Mouse (Mus musculus) testis, postnatal 14 days (tissue): ENCODE data around the gene Ilf2.

Experiments used
- DNase-seq: peaks from one replicate; pipeline ENCODE4 v3.0.0; 2021; ENCODE audit warnings: low spot score

Ilf2 gene

DNA sequence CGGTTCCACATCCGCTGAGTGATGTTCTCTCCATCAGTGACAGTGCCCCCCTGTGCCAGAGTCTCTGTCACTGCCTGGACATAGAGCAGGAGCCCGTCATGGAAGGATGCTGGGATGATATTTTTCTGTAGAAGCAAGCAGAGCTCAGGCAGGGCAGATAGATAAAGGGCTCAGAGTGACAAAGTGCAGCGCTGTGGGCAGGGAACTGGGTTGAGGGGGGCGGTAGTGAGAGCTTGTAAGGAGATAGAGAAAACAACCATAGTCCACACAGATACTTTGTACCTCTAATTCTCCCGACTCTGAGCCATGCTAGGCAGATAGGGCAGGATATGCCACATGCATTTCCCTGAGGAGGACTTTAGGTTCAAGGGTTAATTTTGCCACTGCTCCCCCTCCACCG lies 13.3 kb upstream of the Ilf2 start:
- DNase-seq, result no peak

DNA sequence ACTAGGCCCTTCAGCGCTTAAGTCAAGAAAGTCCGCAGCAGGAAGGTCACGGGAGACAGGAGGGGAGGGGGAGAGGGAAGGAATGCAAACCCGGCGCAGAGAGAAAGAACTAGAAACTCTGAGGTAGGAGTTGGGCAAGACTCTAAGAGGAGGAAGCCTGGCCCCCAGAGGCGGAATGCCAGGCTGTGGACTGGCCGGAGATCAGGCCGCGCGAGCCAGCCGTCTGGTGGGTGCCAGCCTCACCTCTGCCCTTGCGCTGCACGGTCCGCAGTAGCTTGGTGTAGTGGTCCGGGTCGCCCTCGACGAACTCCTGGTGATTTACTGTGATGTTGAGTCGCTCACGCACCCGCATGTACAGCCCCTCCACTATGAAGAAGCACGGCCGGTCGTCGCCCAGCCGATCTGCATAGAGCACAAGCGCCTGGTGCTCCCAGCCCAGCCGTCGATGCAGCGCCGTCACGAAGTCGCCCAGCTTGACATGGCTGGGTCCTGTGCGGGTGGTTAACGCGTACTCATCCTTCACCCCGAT lies 11.3 kb upstream of the Ilf2 start:
- DNase-seq, result no peak

DNA sequence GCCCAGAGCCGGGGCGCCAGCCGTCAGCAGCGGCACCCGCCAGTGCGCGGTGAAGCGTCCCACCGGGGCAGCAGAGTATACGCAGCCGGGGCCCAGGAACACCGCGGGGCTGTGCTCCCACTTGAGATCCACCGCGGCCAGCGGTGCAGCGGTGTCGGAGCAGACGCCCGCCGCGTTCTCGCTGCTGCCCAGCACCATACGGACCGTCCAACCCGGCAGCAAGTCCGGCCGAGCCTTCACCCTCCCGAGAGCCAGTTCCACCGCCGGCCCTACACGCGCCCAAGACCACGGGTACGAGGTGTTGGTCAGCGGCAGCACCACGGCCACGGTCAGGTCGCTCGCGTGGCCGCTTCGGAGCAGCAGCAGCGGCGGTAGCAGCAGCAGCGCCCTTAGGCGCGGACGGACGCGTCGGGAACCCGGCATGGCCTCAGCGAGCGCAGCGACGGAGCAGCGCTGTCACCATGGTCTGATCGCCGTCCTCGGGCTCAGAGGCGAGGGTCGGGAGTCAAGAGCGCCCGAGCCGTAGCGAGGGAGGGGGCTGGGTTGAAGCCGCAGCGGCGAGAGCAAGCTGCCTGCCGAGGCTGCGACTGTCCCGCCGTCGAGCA lies 10.7 kb upstream of the Ilf2 start:
- no peak for DNase-seq

DNA sequence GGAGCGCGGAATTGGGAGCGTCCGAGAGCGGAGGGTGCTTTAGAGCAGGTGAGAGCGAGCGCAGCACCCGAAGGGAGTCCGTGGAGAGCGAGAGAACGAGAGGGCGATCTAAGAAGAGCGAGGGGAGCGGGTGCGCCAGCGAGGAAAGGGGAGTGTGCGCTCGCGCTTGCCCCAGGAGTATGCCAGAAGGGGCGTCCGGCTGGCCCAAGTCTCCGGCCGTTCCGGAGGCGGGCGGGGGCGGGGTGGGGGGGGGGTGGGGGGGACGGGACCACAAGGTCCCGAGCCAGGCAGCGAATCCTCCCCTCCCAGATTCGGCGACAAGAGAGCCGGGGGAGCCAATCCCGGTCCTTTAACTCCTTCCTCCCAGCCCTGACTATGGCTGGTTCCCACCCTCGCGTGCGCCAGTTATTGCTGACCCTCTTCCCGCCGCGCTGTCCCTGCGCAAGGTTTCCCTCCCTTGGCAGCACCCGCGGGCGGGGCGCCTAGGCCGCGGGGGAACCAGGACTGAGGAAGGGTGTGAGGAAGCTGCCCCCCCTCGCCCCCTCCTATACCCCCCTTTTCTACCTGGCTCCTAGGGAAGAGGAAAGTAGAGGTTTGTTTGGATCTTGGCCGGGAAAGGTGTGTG lies 10.1 kb upstream of the Ilf2 start, which contains the start of gene Npr1:
TSS of gene Npr1 (minus strand) at position 181 of the 625 bp plus-strand sequence.
- DNase-seq, result peak; percentile 72

DNA sequence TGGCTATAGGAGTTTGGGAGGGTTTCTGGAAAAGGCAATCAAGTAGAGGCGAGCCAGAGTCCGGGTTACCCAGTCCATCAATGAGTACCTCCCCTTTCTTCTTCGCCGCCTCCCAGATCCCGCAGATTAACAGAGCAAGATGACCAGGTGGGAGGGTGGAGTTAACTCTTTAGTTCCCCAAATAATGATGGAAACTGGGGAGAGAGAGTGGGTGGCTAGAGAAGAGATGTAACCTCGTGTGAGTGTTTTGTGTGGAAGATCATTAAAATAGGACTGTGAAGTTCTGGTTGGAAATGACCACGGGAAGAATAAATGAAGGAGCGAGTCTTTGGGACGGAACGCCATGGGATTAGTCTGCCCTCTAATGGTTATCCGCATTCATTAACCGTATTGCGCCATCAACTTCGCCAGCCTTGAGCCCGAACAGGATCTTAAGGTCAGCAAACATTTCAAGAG lies 9.6 kb upstream of the Ilf2 start:
- peak; percentile 55 for DNase-seq

DNA sequence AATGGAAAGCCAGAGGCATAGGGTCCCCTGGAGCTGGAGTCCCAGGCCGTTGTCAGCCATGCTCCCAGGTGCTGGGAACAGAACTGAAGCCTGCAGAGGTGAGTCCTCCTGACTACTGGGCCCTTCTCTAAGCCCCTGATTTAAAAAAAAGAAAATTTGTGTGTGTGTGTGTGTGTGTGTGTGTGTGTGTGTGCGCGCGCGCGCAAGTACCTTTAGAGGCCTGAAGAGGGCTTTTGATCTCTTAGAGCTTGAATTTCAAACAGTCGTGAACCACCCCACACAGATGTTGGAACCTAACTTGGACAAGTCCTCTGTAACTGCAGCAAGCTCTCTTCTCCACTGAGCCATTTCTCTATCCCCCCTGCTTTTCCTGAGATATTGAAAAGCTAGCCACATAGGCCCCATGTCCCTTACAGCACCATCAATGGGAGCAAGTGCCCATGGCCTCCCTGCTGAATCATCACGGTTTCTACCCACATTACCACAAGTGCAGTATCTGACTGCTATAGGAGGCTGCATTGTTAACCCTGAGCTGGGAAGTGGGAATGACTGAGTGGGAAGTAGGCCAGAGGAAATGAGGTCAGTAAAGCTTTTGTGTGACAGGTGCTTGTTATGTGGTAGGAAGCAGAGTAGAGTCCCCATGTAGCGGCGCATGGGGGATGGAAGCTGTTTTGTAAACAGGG lies 8.2 kb upstream of the Ilf2 start:
- no peak for DNase-seq

DNA sequence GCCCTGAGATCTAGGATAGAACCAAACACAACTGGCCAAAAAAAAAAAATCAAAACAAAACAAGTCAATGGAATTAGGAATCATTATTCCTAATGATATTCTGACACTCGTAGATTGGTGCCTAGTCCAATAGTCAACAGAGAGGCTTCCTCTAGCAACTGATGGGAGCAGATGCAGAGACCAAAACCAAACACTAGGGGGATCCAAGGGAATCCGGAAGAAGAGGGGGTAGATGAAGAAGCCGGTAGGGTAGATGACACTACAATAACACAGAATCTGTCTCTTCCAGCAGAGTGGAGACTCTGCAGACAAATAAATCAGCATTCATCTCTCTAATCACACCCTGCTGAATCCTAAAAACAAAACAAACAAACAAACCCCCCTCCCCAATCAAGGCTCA lies 3.7 kb upstream of the Ilf2 start:
- DNase-seq, result no peak

DNA sequence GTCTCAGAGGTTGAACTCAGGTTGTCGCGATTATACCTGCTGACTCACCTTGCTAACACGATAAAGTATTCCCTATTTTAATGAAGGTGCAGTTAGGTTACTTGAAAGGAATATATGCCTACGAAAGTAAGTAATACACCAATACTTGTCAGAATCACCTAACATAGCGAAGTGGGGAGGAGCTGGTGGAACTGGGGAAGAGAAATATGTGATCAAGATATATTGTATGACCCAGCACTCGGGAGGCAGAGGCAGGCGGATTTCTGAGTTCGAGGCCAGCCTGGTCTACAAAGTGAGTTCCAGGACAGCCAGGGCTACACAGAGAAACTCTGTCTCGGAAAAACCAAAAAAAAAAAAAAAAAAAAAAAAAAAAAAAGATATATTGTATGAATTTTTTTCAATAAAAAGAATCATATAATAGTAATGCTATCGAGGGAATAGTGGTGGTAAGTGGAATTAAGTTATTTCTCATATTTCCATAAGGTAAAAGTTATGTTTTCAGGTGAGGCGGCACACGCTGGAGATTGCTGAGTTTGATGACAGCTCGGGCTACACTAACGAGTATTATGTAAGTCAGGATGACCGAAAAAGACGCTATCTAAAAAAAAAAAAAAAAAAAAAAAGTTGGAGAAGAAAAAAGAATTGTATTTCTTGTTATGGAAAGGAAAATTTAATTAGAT lies 635 bp upstream of the Ilf2 start:
- no peak for DNase-seq

DNA sequence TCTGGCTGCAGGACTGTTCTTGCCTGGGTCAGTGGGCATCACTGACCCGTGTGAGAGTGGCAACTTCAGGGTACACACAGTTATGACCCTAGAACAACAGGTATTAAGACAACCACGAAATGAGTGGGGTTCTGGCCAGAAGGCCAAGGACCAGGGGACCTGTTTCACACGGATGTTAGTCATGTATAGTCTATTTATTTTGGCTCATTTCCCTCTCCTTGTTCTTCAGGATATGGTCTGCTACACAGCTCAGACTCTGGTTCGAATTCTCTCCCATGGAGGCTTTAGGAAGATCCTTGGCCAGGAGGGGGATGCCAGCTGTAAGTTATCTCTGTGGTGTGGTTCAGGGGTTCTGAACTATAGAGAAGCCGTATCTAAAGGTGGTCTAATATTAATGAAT lies 11.1 kb downstream of the Ilf2 start:
- no peak for DNase-seq

DNA sequence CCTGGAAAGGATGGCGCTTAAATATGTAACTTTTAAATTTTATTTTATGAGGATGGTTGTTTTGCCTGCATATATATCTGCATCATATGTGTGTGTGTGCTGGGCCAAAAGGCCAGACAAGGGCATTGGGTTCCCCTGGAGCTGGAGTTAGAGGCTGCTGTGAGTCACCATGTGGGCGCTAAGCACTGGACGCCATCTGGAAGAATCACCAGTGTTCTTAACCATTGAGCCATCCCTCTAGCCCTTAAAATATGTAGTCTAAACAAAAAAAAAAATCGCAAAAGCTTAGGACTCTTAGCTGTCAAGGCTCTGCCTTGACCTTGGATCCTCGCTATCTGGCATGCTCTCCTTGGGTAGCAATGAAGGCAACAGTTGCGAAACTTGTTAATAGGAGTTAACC lies 12.7 kb downstream of the Ilf2 start:
- no peak for DNase-seq

DNA sequence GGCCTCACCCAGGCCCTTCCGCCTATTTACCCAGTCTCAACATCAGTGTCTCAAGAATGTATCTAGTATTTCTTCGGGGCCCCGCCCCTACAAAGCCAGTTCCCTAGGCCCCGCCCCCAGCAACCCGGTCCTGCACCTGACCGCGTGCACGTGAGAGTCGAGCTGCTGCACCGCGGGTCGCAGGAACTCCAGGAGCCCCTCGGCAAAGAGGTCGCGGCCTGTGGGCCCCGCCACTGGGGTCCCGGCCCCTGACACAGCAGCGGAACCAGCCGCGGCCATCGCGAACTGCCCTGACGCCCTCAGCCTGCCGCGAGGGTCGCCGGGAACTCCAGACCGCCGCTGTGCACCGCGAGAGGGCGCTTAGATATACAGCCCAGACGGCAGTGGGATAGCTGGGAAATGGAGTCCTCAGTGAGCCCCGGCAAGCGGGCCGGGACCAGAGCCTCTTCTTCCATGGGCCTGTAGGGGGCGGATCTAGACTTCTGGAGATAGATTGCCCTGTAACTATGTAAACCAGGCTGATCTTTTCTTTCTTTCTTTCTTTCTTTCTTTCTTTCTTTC lies 14.8 kb downstream of the Ilf2 start, which contains the start of gene Snapin:
TSS of gene Snapin (minus strand) at position 338 of the 561 bp plus-strand sequence.
- peak; percentile 94 for DNase-seq

DNA sequence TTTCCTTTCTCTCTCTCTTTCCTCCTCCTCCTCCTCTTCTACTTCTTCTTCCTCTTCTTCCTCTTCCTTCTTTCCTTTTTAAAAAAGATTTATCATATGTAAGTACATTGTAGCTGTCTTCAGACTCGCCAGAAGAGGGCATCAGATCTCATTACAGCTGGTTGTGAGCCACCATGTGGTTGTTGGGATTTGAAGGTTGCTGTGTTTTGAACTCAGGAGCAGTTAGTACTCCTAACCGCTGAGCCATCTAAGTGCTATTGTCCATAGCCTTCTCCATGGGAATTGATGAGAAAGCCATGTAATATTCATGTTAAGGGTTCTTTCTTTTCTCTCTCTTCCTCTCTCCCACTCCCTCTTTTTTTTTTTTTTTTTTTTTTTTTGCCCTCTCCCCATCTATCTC lies 15.4 kb downstream of the Ilf2 start:
- DNase-seq, result no peak

DNA sequence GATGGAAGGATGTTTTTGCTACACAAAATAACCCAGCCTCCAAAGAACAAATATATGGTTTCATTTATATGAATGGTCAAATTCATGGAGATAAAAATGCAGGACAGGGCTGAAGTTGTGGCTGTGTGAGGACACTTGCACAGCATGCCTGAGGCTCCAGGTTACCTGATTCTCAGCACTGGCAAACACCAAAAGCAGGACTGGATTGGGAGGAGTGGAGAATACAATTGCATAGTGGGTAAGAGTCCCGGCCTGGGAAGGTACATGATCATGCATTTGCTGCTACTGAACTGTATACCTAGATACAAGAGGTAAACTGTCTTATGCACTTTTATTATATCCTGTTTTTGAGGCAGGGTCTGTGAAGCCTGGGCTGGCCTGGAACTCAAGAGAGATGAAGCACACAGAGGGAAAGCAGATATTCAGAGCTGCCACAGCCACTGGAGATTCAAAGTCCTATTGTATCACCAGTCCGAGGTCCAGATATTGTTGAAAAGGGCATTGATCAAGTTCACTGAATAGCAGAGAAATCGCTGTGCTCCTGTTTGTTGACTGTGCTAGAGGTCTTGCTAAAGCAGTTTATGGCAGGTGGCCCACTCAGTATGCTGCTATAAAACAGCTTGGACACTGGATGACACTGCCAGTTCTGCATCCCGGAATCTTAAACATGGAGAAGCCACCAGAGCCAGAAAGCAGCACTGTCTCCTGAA lies 18.1 kb downstream of the Ilf2 start:
- DNase-seq, result no peak

DNA sequence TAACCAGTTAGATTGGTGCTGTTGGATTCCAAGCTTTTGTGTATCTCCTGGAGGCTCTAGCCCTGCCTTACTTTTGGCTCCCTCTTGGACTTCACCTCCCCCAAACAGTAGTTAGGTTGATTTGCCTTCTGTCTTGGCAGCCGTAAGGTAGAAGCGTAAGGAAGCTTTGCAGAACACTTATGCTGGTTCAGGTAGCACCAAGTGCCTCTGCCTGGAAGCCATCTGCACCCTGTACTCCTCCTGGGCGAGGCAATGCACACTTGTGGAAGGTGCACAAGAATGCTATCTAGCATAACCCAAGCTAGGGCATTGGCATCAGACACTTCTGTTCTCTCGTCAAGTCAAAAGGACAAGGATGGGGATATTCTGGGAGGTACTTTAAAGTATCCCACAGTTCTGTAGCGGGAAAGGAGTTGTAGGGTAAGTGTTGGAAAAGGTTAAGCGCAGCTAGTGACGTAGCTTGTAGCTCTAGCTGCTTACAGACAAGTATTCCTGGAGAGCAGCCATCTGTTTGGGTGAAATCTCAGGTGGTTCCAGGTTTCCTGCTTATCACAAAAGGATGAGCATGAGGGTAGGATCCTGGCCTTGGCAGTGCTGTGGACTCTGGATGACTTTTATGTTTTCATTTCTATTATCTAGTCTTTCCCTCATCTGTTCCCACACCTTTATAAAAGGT lies 20.1 kb downstream of the Ilf2 start:
- DNase-seq, result no peak

DNA sequence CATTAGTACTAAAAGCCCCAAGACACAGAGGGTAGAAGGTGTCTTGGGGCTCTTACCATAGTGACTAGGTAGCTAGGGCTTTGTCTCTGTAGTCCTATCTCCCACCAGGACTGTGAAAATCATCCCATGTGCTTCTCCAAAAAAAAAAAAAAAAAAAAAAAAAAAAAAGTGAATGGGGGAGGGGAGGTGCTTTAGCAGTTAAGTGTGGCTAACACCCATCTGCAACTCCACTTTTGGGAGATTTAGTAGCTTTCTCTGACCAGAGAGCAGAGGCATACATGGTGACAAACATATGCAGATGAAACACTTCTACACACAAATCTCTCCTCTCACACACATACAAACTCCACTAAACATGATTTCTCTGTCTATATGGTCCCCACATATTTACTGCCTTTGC lies 21.7 kb downstream of the Ilf2 start:
- no peak for DNase-seq

DNA sequence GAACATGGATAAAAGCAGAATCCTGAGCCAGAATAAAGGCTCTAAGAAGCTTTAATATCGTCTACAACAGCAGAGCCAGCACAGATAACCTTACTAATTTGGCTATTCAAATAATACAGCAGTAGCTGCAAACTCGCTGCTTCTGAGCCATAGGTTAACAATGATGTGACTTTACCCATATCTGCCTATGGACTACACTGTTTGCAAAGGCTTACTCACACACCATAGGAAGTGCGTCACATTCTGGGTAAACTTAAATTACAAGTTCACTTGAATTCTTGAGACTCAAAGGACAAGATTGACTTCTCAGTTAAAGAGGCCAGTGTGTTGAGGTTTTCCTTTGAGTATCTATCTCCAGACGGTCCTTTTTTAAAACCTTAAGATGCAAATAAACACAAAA lies 27.5 kb downstream of the Ilf2 start:
- no peak for DNase-seq

DNA sequence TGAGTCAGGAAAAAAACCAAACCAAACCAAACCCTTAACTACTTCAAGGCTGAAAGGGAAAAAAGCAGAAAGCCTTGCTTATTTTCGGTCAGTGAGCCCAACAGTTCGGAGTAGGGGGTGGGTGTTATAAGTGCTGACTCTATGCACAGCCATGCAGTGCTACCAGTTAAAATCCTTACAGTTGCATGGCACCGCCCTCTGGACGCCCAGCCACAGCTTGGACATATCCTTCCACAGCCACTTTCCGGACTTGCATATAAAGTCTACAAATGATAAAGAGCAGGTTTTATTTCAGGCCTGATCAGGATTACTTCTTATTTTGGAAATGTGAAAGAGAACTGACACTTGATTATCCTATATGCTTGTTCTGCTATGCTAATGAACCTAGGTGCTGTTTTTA lies 29.3 kb downstream of the Ilf2 start:
- DNase-seq, result no peak

DNA sequence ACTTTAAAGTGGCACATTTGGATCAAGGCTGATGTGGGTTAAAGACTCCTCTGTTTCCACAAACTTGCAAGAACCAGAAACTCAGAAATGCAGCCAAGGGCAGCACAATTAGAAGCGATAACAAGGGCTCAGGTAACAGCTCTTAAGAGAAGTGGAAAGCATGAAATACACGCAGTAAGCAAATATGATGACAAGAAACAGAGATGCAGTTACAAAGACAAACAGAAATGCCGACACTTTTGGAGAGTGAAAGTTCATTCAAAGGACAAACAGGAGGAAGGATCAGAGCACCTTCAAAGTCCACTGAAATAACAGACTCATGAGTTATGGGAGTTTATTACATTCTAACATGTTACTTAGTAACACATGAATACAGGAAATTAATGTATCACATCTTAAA lies 30.4 kb downstream of the Ilf2 start:
- DNase-seq, result no peak

DNA sequence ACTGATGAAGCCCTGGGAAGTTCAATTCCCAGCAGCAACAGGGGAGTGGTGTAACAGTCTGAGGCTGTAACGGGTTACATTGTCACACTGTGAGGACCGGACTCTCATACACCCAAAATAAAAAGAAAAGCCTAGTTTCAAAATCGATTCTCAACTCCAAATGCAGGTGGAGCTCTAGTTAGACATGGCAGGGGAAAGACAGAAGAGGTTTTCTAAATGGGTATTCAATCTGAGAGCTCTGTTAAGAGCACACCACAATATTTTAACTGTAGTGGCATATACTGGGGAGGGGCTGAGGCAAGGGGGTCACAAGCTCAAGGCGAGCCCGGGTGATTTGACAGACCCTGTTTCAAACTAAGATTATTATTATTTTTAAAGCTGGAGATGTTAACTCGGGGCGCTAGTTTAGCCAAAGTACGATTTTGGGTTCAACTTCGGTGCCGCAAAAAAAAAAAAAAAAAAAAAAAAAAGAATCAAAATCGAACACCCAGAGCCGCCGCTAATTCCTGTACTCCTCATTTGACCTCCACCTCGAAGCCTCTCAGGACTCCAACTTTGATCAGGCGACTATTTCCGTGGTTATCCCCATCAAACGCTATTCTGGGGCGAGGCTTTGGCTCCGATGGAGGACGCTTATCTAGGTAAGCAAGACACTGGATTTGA lies 32.5 kb downstream of the Ilf2 start:
- no peak for DNase-seq

DNA sequence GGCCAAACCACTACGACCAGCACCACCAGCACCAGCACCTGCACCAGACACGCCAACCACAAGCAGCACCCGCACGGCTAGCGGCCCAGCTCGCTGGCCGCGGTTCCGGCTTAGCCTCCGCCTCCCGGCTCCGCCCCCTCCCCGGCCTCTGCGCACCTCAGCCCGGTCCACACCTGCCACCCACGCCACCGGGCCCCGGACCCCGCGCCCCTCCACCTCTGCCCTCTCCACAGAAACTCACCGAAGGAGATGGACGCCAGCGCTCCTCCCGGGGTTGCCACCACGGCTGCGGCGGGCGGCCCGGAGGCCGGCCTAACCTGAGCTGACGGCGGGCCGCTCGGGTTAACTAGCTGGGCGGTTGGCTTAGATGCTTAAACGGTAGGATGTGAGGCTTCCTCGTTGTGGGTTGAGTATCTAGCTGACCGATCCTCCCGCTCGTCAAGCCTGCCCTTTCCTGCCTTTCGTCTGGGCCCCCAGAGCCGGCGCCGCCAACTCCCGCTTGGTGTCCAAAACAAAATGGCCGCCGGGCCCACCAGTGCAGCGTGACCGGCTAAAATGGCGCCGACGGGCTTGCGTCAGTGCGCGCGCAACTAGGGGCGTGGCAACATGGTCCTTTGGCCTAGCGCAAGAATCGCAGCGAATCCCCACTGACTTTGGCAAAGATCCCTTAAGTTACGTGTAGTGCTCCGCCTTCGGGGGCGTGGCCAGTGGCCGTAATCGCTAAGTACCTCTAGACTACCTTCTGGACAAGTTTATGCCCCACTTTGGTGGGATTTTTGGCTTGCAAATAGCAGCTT lies 33.2 kb downstream of the Ilf2 start, which contains the start of gene Chtop:
TSS of gene Chtop (minus strand) at position 549 of the 797 bp plus-strand sequence.
- peak; percentile 99 for DNase-seq
